Comparison of ENCODE assay signal across 7 mouse cellular contexts in the genomic region with DNA sequence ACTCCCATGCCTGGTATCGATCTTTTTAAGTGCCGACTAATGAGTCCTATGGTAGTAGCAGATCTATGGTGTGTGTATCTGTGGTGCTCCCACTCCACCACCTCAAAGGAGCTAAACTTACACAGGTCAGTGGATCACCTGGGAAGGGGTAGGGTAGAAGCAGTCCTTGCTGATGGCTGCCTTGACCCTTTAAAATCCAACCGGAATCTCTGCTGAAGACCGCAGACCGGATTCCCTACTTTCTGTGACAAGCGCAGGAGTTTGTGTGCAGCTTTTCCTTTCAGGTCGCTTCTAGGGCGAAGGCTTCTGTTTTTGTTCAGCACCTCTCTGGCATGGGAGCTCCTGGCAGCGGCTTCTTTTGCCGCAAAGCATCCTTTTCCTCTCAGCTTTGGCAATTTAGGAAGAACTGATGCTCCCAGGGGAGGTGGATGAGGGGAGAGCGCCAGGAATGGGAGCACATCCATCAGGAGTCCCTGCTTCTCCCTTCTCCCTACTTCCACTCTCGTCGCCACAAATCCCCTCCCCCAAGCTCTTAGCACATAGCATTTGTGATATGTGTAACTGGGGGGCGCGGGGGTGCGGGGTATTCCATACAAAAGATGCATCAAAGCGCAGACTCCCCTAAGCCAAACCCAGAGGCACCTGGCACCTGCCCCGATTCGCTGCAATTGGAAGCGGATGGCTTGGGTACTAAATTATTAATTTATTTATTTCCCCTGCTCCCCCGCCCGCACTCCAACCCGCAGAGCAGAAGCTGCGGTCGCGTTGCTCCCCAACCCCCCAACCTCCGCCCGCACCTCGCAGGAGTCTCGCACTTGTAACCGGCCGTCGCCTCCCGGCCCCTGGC. TPM values are rescaled to one million over a fixed set of nuclear protein-coding genes. Genes with fewer than 3 reads are reported as not detected.
DNase-seq lines count a peak whose midpoint lies in the region; ATAC-seq and TF ChIP-seq lines count a peak whose summit lies in the region.

No protein-coding gene starts in this region.

- no peaks in the 10 kb centered on the region for H3K9me3 ChIP-seq in embryonic facial prominence, embryonic 12.5 days
- H3K9me3 ChIP-seq in intestine, embryonic 15.5 days, result no peaks in the 10 kb centered on the region
- H3K9me3 ChIP-seq in liver, embryonic 13.5 days (replicated peaks), result no peaks in the 10 kb centered on the region

- H3K27me3 ChIP-seq in thymus, adult 2 months (ENCODE audit: control insufficient read depth, insufficient read depth, low read length), result no peaks in the 10 kb centered on the region
- peaks cover 38% of the 10 kb centered on the region for H3K27me3 ChIP-seq in embryonic facial prominence, embryonic 12.5 days
- H3K27me3 ChIP-seq in intestine, embryonic 15.5 days (replicated peaks), result peaks cover 22% of the 10 kb centered on the region
- H3K27me3 ChIP-seq in liver, embryonic 13.5 days, result peaks cover 36% of the 10 kb centered on the region

- no peak for TF ChIP-seq POLR2A in thymus, adult 2 months (IDR thresholded peaks at IDR 0.05; ENCODE audit: control insufficient read depth, extremely low read depth, insufficient read depth, low read length, poor library complexity)

- no peak overlapping the region for H3K4me3 ChIP-seq in thymus, adult 2 months (ENCODE audit: control insufficient read depth, insufficient read depth, low read length)
- peak overlapping the region; percentile 58 for H3K4me3 ChIP-seq in embryonic facial prominence, embryonic 12.5 days
- peak overlapping the region; percentile 52 for H3K4me3 ChIP-seq in intestine, embryonic 15.5 days (replicated peaks)
- peak overlapping the region; percentile 49 for H3K4me3 ChIP-seq in liver, embryonic 13.5 days (replicated peaks)

- no peaks in the 10 kb centered on the region for H3K36me3 ChIP-seq in thymus, adult 2 months (ENCODE audit: control insufficient read depth, insufficient read depth, low read length)
- no peaks in the 10 kb centered on the region for H3K36me3 ChIP-seq in embryonic facial prominence, embryonic 12.5 days
- no peaks in the 10 kb centered on the region for H3K36me3 ChIP-seq in intestine, embryonic 15.5 days
- no peaks in the 10 kb centered on the region for H3K36me3 ChIP-seq in liver, embryonic 13.5 days

- H3K4me1 ChIP-seq in thymus, adult 2 months (replicated peaks; ENCODE audit: control insufficient read depth, insufficient read depth, low read length), result no peaks in the 10 kb centered on the region
- H3K4me1 ChIP-seq in embryonic facial prominence, embryonic 12.5 days, result no peaks in the 10 kb centered on the region
- H3K4me1 ChIP-seq in intestine, embryonic 15.5 days (replicated peaks), result peaks cover 12% of the 10 kb centered on the region; the same call in 1 of the 2 replicates
- H3K4me1 ChIP-seq in liver, embryonic 13.5 days (replicated peaks), result no peaks in the 10 kb centered on the region

- no peak overlapping the region for H3K27ac ChIP-seq in thymus, adult 2 months (ENCODE audit: control insufficient read depth, insufficient read depth, low read length)
- no peak overlapping the region for H3K27ac ChIP-seq in embryonic facial prominence, embryonic 12.5 days
- no peak overlapping the region for H3K27ac ChIP-seq in intestine, embryonic 15.5 days
- no peak overlapping the region for H3K27ac ChIP-seq in liver, embryonic 13.5 days

- H3K4me2 ChIP-seq in embryonic facial prominence, embryonic 12.5 days (replicated peaks), result peak overlapping the region; percentile 96
- H3K4me2 ChIP-seq in intestine, embryonic 15.5 days (replicated peaks), result peak overlapping the region; percentile 90
- peak overlapping the region; percentile 64 for H3K4me2 ChIP-seq in liver, embryonic 13.5 days

- H3K9ac ChIP-seq in embryonic facial prominence, embryonic 12.5 days, result peak overlapping the region; percentile 63
- H3K9ac ChIP-seq in intestine, embryonic 15.5 days, result peak overlapping the region; percentile 39
- H3K9ac ChIP-seq in liver, embryonic 13.5 days, result no peak overlapping the region

- WGBS in thymus, adult 2 months, result 11% methylated on average over 34 of the region's 34 CpGs
- whole genome bisulfite sequencing in embryonic facial prominence, embryonic 12.5 days, result 4% methylated on average over 33 of the region's 34 CpGs
- WGBS in intestine, embryonic 15.5 days, result 3% methylated on average over 34 of the region's 34 CpGs
- WGBS in liver, embryonic 13.5 days (ENCODE audit: insufficient replicate concordance), result 4% methylated on average over 34 of the region's 34 CpGs

- peak; percentile 10 for DNase-seq in thymus, postnatal 4 days
- no peak for DNase-seq in thymus, adult 2 months
- DNase-seq in liver, embryonic 13.5 days, result no peak
- DNase-seq in right cerebral cortex, postnatal 36 days (ENCODE audit: low spot score in 2 of 2), result peak; percentile 31 to 52
- no peak for DNase-seq in spleen, postnatal 10 days (ENCODE audit: low spot score in 2 of 2)

- no peak for ATAC-seq in embryonic facial prominence, embryonic 12.5 days (ENCODE audit: insufficient number of reproducible peaks, insufficient read depth, low FRiP score, low TSS enrichment)
- ATAC-seq in intestine, embryonic 15.5 days, result peak; percentile 10; the same call in 1 of the 2 replicates
- ATAC-seq in liver, embryonic 13.5 days (ENCODE audit: low read depth), result no peak

- no peak for TF ChIP-seq CTCF in thymus, adult 2 months (IDR thresholded peaks at IDR 0.05; ENCODE audit: borderline replicate concordance, control insufficient read depth, extremely low read depth, insufficient read depth, low read length, poor library complexity)

RNA-seq across cellular contexts. Expression of a gene that starts 0.5 kb away (rescaled TPM):
- polyA plus RNA-seq in thymus, adult 2 months (2012; rRNA removed), result not detected in 2 replicates
- polyA plus RNA-seq in embryonic facial prominence, embryonic 12.5 days (2016; fragmentation: Nextera tagmentation; extraction: Ambion mirVana), result 0.59 and 0.69 TPM in 2 replicates
- polyA plus RNA-seq in intestine, embryonic 15.5 days (2015; fragmentation: Nextera tagmentation; extraction: Ambion mirVana), result 2.5 and 3.4 TPM in 2 replicates
- 0.03 TPM in 1 of 2 replicates, not detected in the other for polyA plus RNA-seq in liver, embryonic 13.5 days (2015; fragmentation: Nextera tagmentation; extraction: Ambion mirVana)

Comparison
In these comparisons a context has a peak if more than half of its experiments do, and no peak if none do; other contexts are left out.
1. DNase-seq: peak in thymus, postnatal 4 days (single experiment) and right cerebral cortex, postnatal 36 days (2 of 2); none in thymus, adult 2 months (single experiment), liver, embryonic 13.5 days (single experiment) and spleen, postnatal 10 days (0 of 2).
2. Peak in every context shown above with its lines, with median percentiles within 50 percentile points of each other: H3K4me2 ChIP-seq.